Mouse (Mus musculus): ENCODE results near the gene Hs6st3.

DNA sequence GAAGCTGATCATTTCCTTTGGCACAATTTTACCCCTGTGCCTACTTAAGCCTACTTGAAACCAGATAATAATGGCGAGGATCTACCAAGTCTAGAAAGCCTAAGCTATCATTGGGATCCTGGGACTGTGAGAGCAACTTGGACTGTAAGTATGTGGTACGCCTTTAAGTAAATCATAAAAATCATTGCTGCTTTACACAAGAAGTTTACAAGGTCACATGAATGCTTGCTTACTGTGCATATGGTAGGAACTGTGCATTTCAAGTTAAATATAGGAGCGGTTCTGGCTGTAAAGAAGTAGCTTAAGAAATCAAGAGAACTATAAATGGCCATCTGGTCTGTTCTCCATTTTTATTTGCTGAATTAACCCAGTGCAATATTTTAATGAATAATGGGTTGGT lies 495.5 kb downstream of the Hs6st3 start:
- TF ChIP-seq TAL1 (IDR thresholded peaks at IDR 0.05; ENCODE audit: low read length) (no peak), GATA1 (IDR thresholded peaks at IDR 0.05; ENCODE audit: low read length) (no peak)
